Mouse (Mus musculus) right cerebral cortex, postnatal 14 days (tissue): Measurements from ENCODE around the gene Gm3336.

Experiments
- DNase-seq: peaks from one replicate; pipeline ENCODE4 v3.0.0; 2022

Gene Gm3336

DNA sequence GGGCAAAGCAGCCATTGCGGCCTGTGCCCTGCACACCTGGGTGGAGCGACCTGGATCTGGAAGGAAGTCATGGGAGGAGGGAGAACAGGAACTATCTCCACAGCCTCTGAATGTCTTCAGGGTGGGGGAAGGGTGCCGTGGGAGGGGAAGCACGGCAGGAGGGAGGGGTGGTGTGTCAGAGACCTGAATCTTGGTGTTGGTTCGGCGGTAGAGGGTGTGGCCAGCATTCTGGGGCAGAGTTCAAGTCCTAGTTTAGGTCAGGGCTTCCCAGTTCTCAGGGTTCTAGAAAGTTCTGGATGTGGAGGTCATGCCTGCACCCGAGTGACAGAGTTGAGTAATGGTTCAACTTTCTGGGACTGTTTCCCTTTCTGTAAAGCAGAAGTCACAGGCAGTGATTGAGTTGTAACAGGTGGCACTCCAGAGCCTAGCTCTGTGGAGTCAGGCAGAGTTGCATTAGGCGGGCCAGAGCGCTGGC, 1.5 kb downstream of the Gm3336 start:
- DNase-seq: peak; percentile 3

DNA sequence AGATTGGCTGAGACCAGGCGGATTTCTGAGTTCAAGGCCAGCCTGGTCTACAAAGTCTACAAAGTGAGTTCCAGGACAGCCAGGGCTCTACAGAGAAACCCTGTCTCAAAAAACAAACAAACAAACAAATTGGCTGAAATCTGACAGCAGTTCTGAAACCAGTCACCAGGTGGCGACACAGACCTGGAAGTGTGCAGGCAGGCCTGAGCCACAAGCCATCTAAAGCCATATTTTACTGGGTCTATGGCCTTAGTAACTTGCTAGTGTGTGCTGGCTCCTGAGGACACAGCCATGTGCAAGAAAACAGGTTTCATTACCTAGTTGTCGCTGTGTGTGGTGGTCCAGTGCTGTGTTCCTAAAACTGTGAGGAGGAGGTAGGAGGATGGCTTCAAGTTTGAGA, 2.4 kb downstream of the Gm3336 start:
- peak; percentile 72 for DNase-seq

DNA sequence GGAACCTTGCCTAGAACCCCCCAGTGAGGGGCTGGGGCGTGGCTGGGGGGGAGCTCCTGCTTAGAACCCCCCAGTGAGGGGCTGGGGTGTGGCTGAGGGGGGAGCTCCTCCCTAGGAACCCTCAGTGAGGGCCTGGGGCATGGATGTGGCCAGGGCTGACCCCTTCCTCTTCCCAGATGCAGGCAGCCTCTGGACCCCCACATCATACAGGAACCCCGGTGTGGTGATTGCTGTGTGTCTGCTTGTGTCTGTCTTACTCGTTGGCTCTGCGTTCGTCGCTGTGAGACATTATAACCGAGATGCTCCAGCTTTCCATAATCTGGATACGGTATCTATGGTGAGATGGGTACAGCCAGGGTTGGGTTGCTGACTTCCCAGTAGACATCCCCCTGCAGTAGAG, 3.3 kb downstream of the Gm3336 start:
- DNase-seq: peak; percentile 2

DNA sequence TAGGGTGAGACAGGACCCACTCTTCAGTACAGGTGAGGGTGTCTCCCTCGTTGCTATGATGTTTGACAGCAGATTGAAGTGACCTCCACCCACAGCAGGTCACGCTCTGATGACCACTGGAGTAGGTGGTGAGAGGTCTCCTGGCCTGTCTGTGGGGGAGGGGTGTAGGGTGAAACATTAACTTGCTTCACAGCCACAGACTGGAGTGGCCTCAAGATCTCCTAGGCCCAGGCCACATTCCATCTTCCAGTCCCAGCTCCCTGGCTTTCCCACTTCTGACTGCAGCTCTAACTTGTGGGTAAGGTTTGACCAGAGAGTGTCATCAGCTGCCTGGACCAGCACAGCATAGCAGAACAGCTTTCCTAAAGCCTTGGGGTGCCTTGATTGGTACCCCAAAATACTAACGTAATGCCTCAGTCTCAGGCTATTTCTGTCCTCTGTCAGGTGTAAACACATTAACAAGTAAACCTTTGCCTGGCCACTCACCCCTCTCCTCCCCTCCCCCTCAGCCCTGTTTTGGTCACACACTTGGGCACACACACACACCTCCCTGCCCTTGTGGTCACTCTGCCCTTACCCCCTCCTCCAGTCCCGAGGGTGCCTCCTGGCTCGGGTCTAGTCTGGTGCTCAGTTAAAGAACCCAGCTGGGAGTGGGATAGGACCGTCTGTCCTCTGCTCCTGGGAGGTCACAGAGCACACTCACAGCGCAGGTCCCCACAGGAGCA, 5.3 kb downstream of the Gm3336 start, which contains the start of gene Pde4c:
Gene Pde4c (plus strand): TSS at position 235 of the 725 bp plus-strand sequence.
- DNase-seq: peak; percentile 3

DNA sequence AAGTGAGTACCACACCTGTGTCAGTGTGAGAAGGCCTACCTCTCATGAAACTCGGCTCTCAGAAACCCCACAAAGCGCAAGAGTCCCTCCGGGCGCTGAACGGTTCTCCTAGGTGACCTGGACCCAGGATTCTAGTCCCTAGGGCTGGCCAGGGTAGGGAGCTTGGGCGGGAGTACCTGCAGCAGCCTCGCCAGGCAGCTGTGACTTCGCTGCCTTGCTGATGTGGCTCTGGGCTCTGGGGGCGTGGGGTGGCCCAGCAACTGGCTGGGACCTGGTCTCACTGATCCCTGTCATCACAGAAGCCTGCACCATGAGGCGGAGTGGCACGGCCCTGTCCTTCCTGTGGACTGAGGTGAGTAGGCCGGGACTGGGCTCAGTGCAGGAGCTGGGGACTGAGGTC, 5.9 kb downstream of the Gm3336 start:
- DNase-seq: peak; percentile 1

DNA sequence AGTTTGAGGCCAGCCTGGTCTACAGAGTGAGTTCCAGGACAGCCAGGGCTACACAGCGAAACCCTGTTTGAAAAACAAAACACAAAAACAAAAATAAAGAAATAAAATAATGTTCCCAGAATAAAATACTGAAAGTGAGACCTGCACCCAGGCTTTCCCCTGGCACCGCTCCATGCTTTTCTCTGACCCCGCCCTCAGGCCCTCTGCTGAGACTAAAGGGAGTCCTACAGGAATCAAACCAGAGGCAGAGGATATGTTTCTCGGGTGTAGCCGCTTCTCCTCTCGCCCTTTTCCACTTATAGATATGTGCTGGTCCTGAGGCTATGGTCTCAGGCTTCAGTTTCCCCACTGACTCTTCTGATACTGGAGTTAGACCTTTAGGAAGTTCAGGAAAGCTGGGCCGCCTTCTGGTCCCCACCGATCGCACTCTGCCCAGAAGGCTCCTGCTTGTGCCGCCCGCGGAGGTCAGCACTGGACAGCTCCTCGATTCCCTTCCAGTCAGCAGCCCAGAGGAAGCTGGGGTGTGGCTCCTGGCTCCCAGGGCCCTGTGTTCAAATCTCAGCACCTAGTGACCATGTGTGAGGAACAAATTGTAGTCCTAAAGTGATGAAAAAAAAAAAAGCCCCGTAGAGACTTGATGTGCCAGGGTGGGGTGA, 7.6 kb downstream of the Gm3336 start:
- DNase-seq: peak; percentile 4

DNA sequence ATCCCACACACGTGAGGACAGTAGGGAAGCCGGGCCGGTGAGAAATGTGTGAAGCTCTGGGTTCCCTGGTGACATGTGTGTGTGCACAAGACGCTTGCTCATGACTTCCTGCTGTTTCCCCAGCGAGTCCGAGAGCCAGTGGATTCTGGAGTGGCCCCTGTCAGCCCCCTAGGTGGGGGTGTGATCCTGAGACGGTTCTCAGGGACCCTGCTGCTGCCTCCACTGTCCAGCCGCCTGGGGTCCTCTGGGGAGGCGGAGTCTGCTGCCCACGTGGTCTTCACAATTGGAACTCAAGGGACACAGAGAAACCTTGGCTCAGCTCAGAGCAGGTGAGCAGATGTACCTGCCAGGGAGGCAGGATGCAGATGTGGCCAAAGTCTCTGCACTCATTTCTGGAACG, 8.4 kb downstream of the Gm3336 start:
- peak; percentile 1 for DNase-seq

DNA sequence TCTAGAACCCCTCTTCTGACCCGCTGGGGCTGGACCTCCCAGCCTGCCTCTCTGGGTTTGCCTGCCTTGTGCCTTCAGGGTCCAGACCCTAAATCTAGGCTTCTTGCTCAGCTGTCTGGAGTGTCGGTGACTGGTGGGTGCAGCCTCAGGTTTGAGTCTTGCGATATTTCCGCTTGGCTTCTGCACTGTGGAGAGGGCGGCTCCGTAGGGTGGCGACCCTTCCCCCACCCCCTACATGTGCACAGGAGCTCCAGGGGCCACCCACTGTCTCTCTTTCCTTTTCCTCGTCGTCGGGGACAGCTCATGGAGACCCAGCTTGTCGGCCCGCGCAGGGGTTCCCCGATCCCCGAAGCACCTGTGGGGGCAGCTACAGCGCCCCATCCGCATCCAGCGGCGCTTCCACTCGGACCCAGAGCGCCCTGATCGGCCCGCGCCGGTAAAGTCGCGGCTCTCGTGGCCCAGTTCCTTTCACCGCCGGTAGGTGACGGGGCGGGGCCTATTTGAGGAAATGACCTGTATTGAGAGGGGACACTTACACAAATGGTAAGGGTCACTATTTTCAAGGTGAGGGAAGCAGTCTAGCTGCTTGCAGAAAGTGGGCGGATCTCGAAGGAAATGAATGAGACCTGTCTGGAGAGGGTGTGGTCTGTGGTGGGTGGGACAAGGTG, 11.6 kb downstream of the Gm3336 start:
- DNase-seq: peak; percentile 4

DNA sequence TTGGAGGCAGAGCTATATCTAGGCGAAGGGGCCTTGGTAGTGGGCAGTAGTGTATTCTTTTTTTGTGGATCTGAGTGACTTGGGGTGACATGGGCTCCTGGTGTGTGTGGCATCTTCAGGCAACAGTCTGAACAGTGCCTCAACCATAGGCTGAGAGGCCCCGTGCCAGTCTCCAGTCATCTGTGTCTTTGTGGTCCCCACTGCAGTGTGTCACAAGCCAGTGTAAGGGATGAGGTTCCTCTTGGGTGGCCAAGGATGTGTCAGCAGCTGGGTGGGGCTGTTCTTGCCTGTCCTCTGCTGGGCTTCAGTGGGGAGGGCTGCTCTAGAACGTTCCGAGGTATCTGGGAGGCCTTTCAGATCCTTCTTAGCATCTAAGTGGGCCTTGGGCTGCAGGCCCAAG, 12.6 kb downstream of the Gm3336 start:
- peak; percentile 2 for DNase-seq

DNA sequence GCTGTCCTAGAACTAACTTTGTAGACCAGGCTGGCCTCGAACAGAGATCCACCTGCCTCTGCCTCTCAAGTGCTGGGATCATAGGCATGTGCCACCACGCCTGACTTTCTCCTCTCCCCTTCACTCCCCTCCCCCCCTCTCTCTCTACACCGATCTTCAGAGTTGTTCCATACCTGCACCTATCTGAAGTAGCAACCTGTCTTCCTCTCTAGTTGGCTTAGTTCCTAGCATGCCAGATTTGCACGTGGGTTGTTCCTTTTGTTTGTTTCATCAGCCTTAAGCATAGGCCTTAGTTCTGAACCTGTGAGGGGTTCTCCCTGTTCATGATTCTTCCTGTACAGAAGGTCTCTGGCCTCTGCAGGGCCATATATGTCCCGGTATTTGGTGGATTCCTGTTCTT, 19.4 kb downstream of the Gm3336 start:
- no peak for DNase-seq

DNA sequence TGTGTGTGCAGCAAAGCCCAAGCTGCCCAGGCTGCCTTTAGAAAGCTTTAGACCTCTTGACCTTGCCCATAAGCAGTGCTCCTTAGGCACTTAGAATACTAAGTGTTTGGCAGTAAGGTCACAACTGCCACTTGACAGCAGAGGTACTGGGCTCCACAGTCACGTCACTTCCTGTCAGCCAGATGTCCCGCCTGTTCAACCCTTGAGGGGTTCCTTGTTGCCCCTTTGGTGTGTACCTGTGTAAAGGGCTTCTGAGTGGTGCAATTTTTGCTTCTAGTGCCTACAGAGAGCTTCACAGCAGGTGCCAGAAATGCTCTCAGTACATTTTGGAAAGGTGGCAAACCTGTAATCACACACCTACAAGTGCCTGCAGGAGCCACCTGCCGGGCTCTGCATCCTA, 19.9 kb downstream of the Gm3336 start:
- peak; percentile 1 for DNase-seq

DNA sequence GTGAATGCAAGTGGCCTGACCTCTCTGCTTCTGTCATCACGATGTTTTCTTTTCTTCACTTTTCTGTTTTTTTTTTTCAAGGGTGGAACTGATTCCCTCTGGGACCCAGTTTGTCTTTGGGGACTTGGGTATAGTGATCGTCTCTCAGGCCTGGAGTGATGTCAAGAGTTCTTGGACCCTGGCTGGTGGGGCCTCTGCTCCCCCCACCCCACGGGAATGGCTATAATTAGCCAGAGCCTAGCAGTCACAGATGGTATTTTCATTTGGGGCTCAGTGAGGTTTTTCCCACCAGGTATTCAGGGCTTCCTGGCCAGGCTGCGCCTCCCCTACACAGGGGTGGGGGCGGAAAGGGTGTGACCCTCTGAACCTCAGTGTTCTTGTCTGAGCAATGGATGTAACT, 23.3 kb downstream of the Gm3336 start:
- no peak for DNase-seq

DNA sequence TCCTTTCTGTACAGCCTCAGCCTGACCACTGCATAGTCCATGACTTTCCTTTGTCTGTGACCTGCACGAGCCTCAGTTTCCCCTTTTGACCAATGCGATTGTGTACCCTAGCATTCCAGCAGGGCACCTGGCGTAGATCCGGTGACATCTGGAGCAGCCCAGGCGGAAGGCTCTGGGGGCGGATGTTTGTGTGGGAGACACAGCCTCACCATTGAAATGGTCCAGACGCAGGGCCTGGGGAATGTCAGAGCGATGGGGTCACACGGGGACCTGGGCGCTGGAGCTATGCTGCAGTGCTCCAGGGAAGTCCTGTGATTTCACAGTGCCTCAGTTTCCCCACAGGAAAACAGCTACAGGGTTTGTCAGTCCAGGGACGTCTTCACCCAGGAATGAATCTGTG, 23.8 kb downstream of the Gm3336 start:
- peak; percentile 4 for DNase-seq

DNA sequence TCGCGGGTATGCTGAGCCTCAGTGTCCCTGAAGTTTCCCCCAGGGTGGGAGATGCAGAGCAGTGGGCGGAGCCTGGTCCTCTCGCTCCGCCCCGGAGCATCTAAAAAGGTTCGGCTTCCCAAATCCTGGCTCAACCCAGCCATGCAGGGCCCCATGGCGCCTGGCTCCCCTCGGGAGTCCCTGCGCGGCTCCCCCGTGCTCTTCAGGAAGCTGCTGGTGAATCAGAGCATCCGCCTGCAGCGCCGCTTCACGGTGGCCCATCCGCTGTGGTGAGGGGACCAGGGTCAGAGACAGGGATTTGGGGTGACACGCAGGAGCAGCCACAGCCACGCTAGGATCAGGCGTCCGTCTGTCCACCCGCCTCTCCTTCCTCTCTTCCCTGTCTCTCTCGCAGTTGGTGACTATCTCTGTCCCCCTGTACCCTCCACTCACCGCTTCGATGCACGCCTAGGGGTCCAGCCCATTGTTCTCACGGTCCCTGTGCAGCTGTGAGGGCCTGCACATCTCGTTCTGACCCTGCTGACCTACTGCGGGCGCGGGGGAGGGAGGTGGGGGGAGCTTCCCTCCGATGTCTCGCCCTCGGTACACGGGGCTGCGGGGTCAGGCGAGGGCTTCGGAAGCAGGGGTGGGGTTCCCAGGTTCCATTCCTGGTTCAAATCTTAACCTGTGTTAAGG, 24.8 kb downstream of the Gm3336 start:
- peak; percentile 21 for DNase-seq

DNA sequence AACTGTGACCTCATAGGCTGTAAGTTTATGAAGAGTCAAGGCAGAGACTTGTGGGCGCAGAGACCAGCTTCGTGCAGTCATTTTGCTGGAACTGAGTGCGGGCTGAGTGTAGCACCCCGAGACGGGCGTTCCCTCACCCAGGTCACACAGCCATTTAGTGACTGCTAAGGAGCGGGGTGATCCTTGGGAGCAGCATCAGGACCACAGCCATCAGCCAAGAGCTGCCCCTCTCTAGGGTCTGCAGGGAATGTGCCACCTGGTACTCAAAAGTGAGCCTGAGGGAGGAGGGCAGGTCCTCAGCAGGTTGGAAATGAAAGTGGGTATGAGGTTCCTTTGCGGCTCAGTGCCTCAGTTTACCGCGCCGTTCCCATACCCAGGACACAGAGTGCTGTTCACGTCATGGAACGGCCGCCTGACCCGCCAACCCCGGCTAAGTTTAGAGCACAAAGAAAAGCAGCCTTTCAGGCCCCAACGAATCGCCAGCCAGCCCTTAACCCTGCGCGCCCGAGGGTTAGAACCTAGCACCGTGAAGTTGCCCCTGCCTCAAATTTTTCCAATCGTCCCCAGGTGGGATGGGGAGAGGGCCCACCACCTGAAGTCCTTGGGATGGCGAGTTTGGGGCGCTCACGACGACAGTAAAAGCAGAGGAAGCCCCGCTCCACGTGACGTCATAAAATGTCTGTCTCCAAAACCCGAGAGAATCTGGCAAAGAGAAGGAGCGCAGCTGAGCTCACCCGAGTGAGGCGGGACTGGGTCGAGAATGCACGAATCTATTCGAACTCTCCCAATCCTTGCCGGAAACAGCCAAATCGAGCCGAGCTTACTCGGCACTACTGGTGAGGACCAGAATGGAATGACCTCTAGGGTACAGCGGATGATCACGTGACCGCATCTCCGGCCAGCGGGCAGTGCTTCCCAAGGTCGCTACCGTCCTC, 25.6 kb downstream of the Gm3336 start:
- DNase-seq: peak; percentile 62

DNA sequence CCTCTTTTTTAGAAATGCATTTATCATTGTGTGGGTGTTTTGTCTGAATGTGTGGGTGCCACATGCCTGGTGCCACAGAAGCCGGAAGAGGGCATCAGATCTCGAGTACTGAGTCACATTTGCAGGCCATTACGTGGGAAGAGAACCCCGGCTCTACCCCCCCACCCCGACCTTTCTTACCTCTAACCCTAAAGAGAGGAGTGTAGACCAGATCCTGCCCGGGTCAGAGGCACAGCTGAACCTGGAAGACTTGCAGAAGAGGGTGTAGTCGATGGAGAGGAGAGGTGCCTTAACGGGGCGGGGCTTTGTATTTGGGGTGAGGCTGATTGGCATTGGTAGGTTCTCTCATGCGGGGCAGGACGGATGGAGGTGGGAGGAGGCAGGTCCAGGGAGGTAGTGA, 26.5 kb downstream of the Gm3336 start:
- DNase-seq: peak; percentile 4

DNA sequence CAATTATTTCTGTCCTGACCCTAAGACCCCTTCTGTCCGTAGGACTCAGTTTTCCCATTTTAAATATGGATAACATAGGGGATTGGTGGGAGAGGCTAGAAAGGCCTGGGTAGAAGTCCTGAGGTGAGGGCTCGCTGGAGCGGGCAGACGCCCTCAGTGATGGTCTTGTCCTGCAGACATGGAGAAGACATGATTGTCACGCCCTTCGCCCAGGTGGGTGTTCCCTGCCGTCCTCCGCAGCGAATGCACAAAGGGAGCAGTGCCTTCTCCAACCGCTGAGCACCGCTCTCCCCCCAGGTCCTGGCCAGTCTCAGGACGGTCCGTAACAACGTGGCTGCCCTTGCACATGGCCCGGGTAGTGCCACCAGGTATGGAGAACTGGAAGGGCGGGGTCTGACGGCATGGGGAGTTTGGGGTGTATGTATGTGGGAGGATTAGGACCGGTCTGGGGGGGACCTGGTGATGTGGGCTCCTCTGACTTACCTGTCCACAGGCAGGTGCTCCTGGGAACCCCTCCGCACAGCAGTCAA, 27.4 kb downstream of the Gm3336 start:
- DNase-seq: peak; percentile 4

DNA sequence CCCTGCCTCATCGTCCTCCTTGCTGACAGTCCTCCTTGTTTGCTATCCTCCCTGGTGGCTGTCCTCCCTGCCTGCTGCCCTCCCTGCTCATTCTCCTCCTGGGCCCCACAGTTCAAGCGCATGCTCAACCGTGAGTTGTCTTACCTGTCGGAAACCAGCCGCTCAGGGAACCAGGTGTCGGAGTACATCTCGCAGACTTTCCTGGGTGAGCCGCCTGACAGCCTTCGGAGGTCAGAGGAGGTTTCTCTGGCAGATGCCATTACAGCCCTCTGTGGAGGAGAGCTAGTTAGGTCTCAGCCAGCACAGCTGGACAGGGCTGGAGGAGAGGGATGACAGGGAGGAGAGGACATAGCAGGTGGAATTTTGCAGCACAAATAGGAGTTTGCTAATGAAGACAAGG, 28.3 kb downstream of the Gm3336 start:
- no peak for DNase-seq

DNA sequence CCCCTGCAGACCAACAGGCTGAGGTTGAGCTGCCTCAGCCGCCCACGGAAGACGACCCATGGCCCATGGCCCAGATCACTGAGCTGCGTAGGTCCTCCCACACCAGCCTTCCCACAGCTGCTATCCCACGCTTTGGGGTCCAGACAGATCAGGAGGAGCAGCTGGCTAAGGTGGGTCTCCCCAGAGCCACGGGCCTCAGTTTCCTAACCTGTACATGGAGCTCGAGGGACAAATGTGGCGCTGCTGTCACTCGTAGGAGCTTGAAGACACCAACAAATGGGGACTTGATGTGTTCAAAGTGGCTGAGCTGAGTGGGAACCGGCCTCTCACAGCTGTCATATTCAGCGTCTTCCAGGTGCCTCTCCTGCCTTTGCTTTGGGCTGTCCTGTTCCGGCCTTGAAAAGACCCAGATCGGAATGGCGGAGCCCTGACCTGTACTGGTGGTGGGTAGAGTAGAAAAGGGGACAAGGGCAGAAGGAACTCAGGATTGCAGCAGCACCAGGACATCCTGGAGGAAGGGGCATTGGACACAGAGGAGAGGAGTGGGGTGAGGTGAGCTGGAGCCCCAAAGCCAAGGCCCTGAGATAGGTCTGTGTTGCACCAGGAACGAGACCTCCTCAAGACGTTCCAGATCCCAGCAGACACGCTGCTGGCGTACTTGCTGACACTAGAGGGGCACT, 29.0 kb downstream of the Gm3336 start:
- DNase-seq: peak; percentile 3

DNA sequence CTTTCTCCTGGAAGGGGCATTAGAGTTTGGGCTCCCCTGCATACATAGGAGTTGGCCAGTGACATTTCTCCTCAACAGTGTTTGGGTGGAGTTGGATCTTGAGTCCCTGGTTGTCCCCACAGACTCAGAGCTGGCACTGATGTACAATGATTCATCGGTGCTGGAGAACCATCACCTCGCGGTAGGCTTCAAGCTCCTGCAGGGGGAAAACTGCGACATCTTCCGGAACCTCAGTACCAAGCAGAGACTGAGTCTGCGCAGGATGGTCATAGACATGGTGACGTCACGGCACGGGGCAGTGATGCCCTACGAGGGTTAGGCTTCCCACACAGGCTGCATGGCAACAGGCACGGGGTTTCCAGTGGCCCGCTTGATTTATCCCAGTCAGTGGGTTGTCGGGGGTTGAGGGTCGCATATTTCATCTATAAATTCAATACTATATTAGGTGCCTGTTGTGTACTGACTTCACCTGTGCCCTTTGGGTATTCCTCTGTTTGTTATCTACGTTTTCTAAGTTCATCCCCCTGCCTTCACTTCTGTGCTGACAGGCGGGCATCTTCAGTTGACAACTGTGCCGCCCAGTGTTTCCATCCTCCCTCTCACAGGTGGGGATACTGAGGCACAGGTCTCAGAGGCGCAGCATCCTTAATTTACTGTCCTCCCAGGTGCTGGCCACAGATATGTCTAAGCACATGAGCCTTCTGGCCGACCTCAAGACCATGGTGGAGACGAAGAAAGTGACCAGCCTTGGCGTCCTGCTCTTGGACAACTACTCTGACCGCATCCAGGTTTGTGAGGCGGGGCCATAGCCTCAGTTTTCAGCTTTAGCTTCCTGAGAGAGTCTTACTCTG, 30.1 kb downstream of the Gm3336 start:
- peak; percentile 5 for DNase-seq
